ENCODE assay signal across 26 mouse cellular contexts in genomic region chr11:86843831-86844230, GRCm38 (mm10). TPM values are rescaled to one million over a fixed set of nuclear protein-coding genes. Genes with fewer than 3 reads are reported as not detected.
A peak's percentile ranks its signal among the peaks of the same experiment; 100 is the strongest.
DNase-seq lines count a peak whose midpoint lies in the region; ATAC-seq lines count a peak whose summit lies in the region.
"Had no signal": no experiment of that assay in that cellular context is flagged by ENCODE, and none has a peak within 500 bp of the region (broad histone marks: within the 10 kb centered on the region; RNA-seq: fewer than 3 reads in every experiment).

No protein-coding gene starts in this region.

- DNase-seq in limb, embryonic 11.5 days (ENCODE audit: low spot score) = peak; percentile 28
- DNase-seq in limb, embryonic 10.5 days (ENCODE audit: low spot score) = no peak
- DNase-seq in induced T-regulatory cell, adult 2 months (ENCODE audit: low read depth) = peak; percentile 10
- peak; percentile 30 for DNase-seq in thymus, postnatal 14 days
- no peak for DNase-seq in left cerebral cortex, adult 8-10 months (ENCODE audit: low spot score in 2 of 2)
- no peak for DNase-seq in ovary, postnatal 14 days (ENCODE audit: low spot score)
- DNase-seq: adrenal gland, postnatal 36 days; B cell, adult 2 months; cerebellum, postnatal 10 days; forebrain, postnatal 0 days; gastrocnemius, postnatal 36 days; heart, postnatal 36 days had no signal

- ATAC-seq in limb, embryonic 11.5 days (ENCODE audit: insufficient number of reproducible peaks, low FRiP score, low TSS enrichment, low read depth) = no peak
- ATAC-seq in kidney, embryonic 15.5 days (replicated peaks; ENCODE audit: low FRiP score) = no peak
- ATAC-seq: forebrain, postnatal 0 days; intestine, embryonic 15.5 days; lung, postnatal 0 days; midbrain, embryonic 16.5 days; Patski had no signal

- WGBS in limb, embryonic 11.5 days = 47% methylated on average over 5 of the region's 5 CpGs
- WGBS in limb, embryonic 10.5 days = 70% methylated on average over 5 of the region's 5 CpGs
- WGBS in kidney, embryonic 15.5 days = 68% methylated on average over 5 of the region's 5 CpGs

- H3K36me3 ChIP-seq in limb, embryonic 11.5 days (ENCODE audit: control insufficient read depth, insufficient read depth, low read length) = no peaks in the 10 kb centered on the region
- no peaks in the 10 kb centered on the region for H3K36me3 ChIP-seq in limb, embryonic 10.5 days
- H3K36me3 ChIP-seq in kidney, embryonic 15.5 days = no peaks in the 10 kb centered on the region
- H3K36me3 ChIP-seq: G1E; heart, embryonic 15.5 days; hindbrain, embryonic 15.5 days; intestine, embryonic 15.5 days; midbrain, embryonic 10.5 days; neural tube, embryonic 13.5 days had no signal

- no peaks in the 10 kb centered on the region for H3K4me1 ChIP-seq in limb, embryonic 11.5 days (ENCODE audit: control insufficient read depth, insufficient read depth, low read length)
- no peaks in the 10 kb centered on the region; the same call in 1 of the 2 replicates for H3K4me1 ChIP-seq in limb, embryonic 10.5 days
- H3K4me1 ChIP-seq in kidney, embryonic 15.5 days = peaks cover 31% of the 10 kb centered on the region

- no peak overlapping the region for H3K9ac ChIP-seq in limb, embryonic 11.5 days (ENCODE audit: low read length)
- no peak overlapping the region for H3K9ac ChIP-seq in kidney, embryonic 15.5 days
- H3K9ac ChIP-seq: forebrain, postnatal 0 days; heart, embryonic 15.5 days; hindbrain, embryonic 15.5 days; intestine, embryonic 15.5 days; neural tube, embryonic 13.5 days had no signal

- no peak overlapping the region for H3K4me2 ChIP-seq in limb, embryonic 11.5 days (ENCODE audit: low read depth, severe bottlenecking)
- H3K4me2 ChIP-seq in kidney, embryonic 15.5 days = no peak overlapping the region
- H3K4me2 ChIP-seq: heart, embryonic 15.5 days; hindbrain, embryonic 15.5 days; intestine, embryonic 15.5 days; neural tube, embryonic 13.5 days had no signal

- H3K4me3 ChIP-seq in limb, embryonic 11.5 days (ENCODE audit: low read depth, low read length) = no peak overlapping the region
- H3K4me3 ChIP-seq in limb, embryonic 10.5 days = no peak overlapping the region
- H3K4me3 ChIP-seq in kidney, embryonic 15.5 days (replicated peaks) = no peak overlapping the region
- H3K4me3 ChIP-seq: heart, embryonic 15.5 days; hindbrain, embryonic 15.5 days; intestine, embryonic 15.5 days; layer of hippocampus, adult 2 months; midbrain, embryonic 10.5 days; myocyte; neural tube, embryonic 13.5 days had no signal

- no peak overlapping the region for H3K27ac ChIP-seq in limb, embryonic 11.5 days (replicated peaks; ENCODE audit: low read depth, low read length)
- no peak overlapping the region for H3K27ac ChIP-seq in limb, embryonic 10.5 days
- H3K27ac ChIP-seq in kidney, embryonic 15.5 days = peak overlapping the region; percentile 59
- H3K27ac ChIP-seq: heart, embryonic 15.5 days; hindbrain, embryonic 15.5 days; intestine, embryonic 15.5 days; layer of hippocampus, adult 2 months; macrophage; midbrain, embryonic 10.5 days; neural tube, embryonic 13.5 days had no signal

- H3K9me3 ChIP-seq in limb, embryonic 11.5 days (ENCODE audit: control insufficient read depth, low read length) = no peaks in the 10 kb centered on the region
- no peaks in the 10 kb centered on the region for H3K9me3 ChIP-seq in limb, embryonic 10.5 days (replicated peaks)
- no peaks in the 10 kb centered on the region for H3K9me3 ChIP-seq in kidney, embryonic 15.5 days (replicated peaks)
- H3K9me3 ChIP-seq: G1E; heart, embryonic 15.5 days; hindbrain, embryonic 15.5 days; intestine, embryonic 15.5 days; neural tube, embryonic 13.5 days had no signal

- no peaks in the 10 kb centered on the region for H3K27me3 ChIP-seq in limb, embryonic 11.5 days (ENCODE audit: control insufficient read depth, insufficient read depth, low read length)
- no peaks in the 10 kb centered on the region for H3K27me3 ChIP-seq in limb, embryonic 10.5 days (ENCODE audit: low read depth, poor library complexity, severe bottlenecking)
- no peaks in the 10 kb centered on the region for H3K27me3 ChIP-seq in kidney, embryonic 15.5 days
- H3K27me3 ChIP-seq: CH12.LX; heart, embryonic 15.5 days; hindbrain, embryonic 15.5 days; intestine, embryonic 15.5 days; neural tube, embryonic 13.5 days; Patski had no signal

RNA-seq across cellular contexts. Expression of gene Dhx40, which starts 36.3 kb away (rescaled TPM):
- polyA plus RNA-seq in limb, embryonic 11.5 days (2014; fragmentation: Nextera tagmentation; extraction: Ambion mirVana) = 40.2 and 43.8 TPM in 2 replicates
- polyA plus RNA-seq in limb, embryonic 10.5 days (2016; fragmentation: Nextera tagmentation; extraction: Ambion mirVana) = 28.4 and 36.1 TPM in 2 replicates
- polyA plus RNA-seq in kidney, embryonic 15.5 days (2015; fragmentation: Nextera tagmentation; extraction: Ambion mirVana) = 33.4 and 37.5 TPM in 2 replicates
- 10 to 100 TPM; 20.0 to 23.2 (median 20.8) TPM for total RNA-seq in left cerebral cortex, adult 8-10 months (2022)

Comparison
In these comparisons a context has a peak if more than half of its experiments do, and no peak if none do; other contexts are left out.
1. DNase-seq: peak in limb, embryonic 11.5 days (single experiment), induced T-regulatory cell, adult 2 months (single experiment) and thymus, postnatal 14 days (single experiment); none in limb, embryonic 10.5 days (single experiment), left cerebral cortex, adult 8-10 months (0 of 2) and ovary, postnatal 14 days (single experiment).